Mouse (Mus musculus) heart, adult 9 months (tissue): ENCODE data around the gene Sec14l1.

Source experiments
- DNase-seq, 2 experiments: peaks; one replicate each; pipeline ENCODE4 v3.0.0; 2022; ENCODE audit warnings: low spot score in 2 of 2

The Sec14l1 gene

DNA sequence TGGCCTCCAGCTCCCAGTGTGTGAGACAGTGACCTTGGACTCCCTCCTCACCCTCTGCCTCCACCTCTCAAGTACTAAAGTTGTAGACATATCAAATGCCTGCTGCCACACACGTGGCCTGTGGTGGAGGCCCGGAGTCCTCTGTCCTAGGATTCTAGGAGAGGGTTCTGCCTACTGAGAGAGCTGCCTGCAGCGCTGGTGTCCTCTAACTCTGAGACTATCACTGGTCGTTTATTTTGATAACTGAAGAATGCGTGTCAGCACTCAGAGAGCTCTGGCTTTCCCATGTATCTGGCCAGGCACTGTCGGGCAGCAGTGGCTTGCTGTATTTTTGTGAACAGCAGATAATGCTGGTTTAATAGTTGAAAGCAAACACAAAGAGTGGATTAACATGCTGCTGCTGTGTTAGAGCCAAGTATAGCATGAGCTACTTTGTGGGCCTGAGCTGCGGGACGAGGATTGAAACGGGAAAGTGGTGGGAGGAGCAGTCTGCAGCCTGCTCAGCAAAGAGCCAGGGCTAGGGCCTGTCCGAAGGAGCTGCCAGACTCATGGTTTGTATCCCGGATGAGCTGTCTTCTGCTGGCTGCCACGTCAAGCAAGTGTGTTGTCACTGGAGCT, 13.1 kb downstream of the Sec14l1 start:
- peak; percentile 68 to 73 for DNase-seq

- no peak for DNase-seq
These were observed 14.5 kb downstream of the Sec14l1 start for GRCm38 (mm10) chr11:117129473-117129872.

DNA sequence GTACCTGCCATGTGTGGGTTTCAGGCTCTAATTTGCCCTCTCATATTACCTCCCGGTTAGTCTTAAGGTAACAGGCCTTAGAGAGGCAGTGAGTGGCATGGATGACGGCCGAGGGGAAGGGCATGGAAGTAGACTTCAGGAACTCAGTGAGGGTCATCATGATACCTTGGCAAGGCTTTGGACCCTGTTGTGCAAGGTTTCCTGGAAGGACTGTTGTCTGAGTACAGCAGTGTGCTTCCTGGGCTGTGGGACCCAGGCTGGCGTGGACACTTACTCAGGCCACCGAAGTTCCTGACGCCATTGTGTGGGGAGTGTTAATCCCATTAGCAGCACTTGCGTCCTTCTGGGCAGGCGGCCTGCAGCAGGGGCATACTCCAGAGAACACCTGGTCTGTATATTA, 15.1 kb downstream of the Sec14l1 start:
- no peak for DNase-seq

GRCm38 (mm10) chr11:117130888-117131287, 15.9 kb downstream of the Sec14l1 start:
- DNase-seq: no peak

DNA sequence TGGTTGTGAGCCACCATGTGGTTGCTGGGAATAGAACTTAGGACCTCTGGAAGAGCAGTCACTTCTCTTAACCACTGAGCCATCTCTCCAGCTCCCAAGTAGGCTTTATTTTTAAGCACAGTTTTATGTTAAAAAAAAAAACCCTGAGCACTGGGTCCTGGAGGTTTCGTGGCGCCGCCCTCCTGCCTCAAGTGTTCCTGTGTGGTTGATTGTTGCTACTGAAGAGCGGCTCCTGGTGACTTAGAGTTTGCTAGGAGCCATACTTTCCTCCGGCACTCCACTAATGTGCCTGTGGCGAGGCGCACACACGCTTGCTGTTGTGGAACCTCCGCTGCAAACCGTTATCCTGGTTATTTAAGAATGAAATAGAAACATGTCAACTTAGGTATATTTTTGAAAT, 16.5 kb downstream of the Sec14l1 start:
- no peak for DNase-seq

- DNase-seq: peak in 1 of 2 experiments; percentile 22
These were observed 19.9 kb downstream of the Sec14l1 start for GRCm38 (mm10) chr11:117134776-117135387.

GRCm38 (mm10) chr11:117135457-117136290, 20.7 kb downstream of the Sec14l1 start:
- DNase-seq: peak in 1 of 2 experiments; percentile 33

DNA sequence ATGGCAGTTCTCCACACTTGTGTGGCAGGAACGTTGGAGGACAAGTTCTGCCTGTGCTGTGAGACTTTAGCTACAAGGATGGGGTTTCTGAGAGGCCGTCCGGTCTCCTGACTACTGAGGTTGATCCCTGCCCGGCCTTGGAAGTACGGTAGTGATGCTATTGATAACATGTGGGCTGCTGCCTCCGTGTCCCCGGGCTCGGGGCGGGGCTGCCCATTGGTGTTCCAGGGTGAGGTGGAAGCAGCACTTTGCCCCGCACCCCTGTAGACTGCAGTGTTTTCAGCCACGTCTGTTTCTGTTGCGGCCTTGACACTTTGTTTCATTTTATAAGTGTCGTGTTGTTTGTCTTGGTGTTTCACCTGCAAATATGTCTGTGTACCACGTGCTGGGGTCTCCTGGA, 21.9 kb downstream of the Sec14l1 start:
- no peak for DNase-seq

DNA sequence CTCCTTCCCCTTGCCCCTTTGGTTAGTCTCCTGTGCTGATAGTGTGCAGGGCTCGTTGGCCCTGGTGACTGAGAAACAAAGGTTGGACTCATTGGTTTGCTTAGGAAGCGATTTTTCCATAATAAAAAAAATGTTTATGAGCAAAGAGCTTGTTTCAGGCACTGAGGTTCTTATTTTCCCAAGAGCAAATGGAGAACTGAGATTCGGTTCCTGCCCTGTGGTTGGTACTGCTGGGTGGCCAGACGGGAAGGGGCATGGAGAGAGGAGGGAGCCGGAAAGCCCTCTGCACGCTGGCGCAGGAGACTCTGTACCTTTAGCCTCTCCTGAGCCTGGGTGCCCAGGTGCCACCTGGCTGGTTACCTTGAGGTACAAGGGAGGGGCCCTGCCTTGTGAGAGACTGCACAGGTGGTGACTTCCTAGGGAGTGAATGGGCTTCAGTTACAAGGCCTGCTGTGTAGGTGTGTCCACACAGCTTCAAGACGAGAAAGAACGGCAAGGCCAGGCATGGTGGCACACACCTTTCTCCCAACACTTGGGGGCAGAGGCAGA, 23.3 kb downstream of the Sec14l1 start:
- DNase-seq: no peak

GRCm38 (mm10) chr11:117138795-117139463, 24.0 kb downstream of the Sec14l1 start:
- peak in 1 of 2 experiments; percentile 73 for DNase-seq

DNA sequence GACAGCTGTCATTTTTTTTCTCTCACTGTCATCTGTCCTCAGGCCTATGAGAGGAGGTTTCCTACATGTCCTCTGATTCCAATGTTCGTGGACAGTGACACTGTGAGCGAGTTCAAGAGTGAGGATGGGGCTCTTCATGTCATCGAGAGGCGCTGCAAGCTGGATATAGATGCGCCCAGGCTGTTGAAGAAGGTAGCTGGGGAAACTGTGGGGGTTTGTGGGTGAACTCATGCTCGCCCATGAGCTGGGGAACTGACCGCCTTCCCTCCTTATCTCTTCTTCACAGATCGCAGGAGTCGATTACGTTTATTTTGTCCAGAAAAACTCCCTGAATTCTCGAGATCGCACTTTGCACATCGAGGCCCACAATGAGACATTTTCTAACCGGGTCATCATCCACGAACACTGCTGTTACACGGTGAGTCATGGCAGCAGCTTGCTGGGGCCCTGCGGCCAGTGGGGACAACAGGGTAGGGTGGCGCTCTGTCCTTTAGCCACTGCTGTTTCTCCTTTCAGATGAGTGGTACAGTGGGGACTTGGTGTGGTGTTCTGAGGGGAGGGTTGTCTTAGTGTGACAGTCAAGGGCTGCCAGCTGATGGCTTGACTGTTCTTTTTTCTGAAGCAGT, 26.5 kb downstream of the Sec14l1 start:
- no peak for DNase-seq

DNA sequence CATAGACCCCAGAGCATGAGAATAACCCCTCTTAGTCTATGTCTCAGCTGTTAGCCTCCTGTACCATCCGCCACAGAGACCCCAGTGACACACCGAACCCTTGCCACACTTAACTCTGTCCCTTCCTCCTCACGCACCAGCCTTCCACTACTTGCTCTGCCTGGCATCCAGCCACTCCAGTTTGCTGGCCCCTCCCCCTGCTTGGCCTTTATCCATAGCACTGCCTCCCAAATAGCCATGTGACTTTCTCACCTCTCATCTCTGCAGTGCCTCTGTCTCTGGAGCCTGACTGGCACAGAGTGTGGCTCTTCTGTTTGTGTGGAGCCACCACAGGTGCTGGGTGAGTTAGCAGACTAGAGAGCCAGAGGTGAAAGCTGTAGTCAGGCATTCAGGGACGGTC, 27.5 kb downstream of the Sec14l1 start:
- DNase-seq: peak in 1 of 2 experiments; percentile 26

DNA sequence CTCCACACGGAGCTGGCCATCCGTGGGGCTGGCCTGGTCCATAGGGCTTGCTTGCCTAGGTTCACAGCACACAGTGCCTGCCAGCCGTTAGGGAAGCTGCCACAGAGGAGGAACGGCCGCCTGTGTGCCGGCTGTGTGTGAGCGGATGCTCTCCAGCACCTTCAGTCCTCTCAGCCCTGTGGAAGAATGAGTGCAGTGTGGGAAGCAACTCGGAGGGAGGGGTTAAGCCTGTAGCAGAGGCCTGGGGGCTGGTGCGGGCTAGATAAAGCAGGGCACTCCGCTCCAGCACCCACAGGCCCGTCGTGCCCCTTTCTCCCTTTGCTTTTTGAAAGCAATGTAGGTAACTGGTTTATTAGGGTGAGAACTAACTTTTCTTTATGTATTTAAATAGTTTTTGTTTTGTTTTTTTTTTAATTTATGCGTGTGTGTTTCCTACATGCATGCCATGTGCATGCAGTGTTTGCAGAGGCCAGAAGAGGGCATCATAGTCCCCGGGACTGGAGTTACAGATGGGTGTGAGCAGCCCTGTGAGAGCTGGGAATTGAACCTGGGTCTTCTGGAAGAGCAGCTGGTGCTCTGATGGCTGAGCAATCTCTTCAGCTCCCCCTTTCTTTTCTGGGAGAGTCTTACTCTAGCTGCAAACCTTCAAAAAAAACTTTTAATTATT, 30.6 kb downstream of the Sec14l1 start:
- no peak for DNase-seq

DNA sequence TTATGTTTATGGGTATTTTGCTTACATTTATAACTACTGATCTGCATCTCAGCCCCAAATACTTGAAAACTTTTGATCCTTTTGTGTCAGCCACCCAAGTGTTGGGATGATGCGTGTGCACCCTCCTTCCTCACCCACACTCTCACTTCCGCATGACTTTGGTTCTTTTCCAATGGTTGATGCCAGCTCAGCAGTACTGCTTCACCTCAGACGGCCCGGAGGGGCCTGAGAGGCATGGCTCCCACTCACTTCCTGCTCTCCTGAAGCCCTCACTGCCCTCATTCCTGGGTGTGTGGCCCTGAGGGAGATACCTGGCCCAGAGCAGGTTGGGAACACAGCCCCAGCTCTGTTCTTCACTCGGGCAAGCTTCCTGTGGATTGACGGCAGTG, 31.1 kb downstream of the Sec14l1 start:
- DNase-seq: peak in 1 of 2 experiments; percentile 25

GRCm38 (mm10) chr11:117146776-117147536, 32.0 kb downstream of the Sec14l1 start:
- no peak for DNase-seq

- no peak for DNase-seq
These were observed 34.1 kb downstream of the Sec14l1 start for GRCm38 (mm10) chr11:117148893-117149685.

- DNase-seq: no peak
These were observed 35.5 kb downstream of the Sec14l1 start for GRCm38 (mm10) chr11:117150467-117150966.

DNA sequence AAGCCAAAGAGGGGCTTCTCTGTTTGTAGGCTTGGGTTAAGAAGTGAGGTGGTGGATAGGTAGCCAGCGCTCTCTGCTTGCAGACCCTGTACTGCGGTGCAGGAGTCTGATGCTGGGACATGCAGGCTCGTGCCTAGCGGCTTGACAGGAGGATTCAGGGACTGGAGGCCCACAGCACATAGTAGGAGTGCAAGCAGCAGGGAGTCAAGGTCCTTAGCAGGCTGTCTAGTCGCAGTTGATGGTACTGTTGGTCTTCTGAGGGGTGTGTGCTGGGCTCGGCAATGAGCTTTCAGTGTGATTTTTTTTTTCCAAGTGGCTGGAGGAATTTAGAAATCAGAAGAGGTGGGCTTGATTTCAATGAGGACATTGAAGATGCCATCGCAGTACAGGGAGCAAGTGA, 36.5 kb downstream of the Sec14l1 start:
- no peak for DNase-seq

GRCm38 (mm10) chr11:117152541-117152940, 37.6 kb downstream of the Sec14l1 start:
- DNase-seq: no peak
